Mouse (Mus musculus): ENCODE data around the gene Cnr2. TPM values are rescaled to one million over a fixed set of nuclear protein-coding genes. Genes with fewer than 3 reads are reported as not detected.

Cnr2 gene
- total and polyA plus RNA-seq, 3 experiments: 6.8 to 10.2 TPM; not detected in 1

GRCm38 (mm10) chr4:135891539-135891938 is 3.7 kb upstream of the Cnr2 start:
- peaks cover 8 to 45% of the 10 kb centered on the region in 2 experiments for H3K4me1 ChIP-seq (ENCODE audit: control insufficient read depth in 1 of 2, insufficient read depth in 2 of 2, low read length in 2 of 2)
- H3K9me3 ChIP-seq (replicated peaks; ENCODE audit: insufficient read depth, low read length): no peaks in the 10 kb centered on the region
- H3K4me3 ChIP-seq (ENCODE audit: control insufficient read depth in 1 of 2, insufficient read depth in 1 of 2, low read depth in 2 of 2, low read length in 2 of 2): no peak overlapping the region
- no peak overlapping the region for H3K9ac ChIP-seq (ENCODE audit: control insufficient read depth, low read depth, low read length, poor library complexity, severe bottlenecking)
- H3K27me3 ChIP-seq (ENCODE audit: control insufficient read depth in 1 of 2, insufficient read depth in 2 of 2, low read length in 2 of 2): no peaks in the 10 kb centered on the region
- H3K36me3 ChIP-seq (ENCODE audit: control insufficient read depth in 1 of 2, insufficient read depth in 2 of 2, low read length in 2 of 2): peaks cover 0 to 25% of the 10 kb centered on the region in 2 experiments; a peak in 2 of 4 replicates
- H3K79me2 ChIP-seq (ENCODE audit: control insufficient read depth, insufficient read depth, low read length, poor library complexity): no peaks in the 10 kb centered on the region; the same call in 1 of the 2 replicates
- DNase-seq (ENCODE audit: low read depth, low spot score): peak; percentile 96
- H3K27ac ChIP-seq (ENCODE audit: control insufficient read depth, low read depth, low read length): no peak overlapping the region
- no peak for TF ChIP-seq MYB (IDR thresholded peaks at IDR 0.05; ENCODE audit: low read depth, low read length)
- no peak for TF ChIP-seq MEF2A (IDR thresholded peaks at IDR 0.05; ENCODE audit: extremely low read depth, insufficient replicate concordance, low read depth, low read length, poor library complexity, severe bottlenecking)
- TF ChIP-seq CHD2 (IDR thresholded peaks at IDR 0.05; ENCODE audit: low read length): peak; percentile 20; the same call in 1 of the 2 replicates
- peak; percentile 34; the same call in 1 of the 2 replicates for TF ChIP-seq MXI1 (IDR thresholded peaks at IDR 0.05; ENCODE audit: low read depth, low read length)
- TF ChIP-seq GABPA (IDR thresholded peaks at IDR 0.05; ENCODE audit: low read depth, low read length): no peak
- no peak for TF ChIP-seq ZMIZ1 (IDR thresholded peaks at IDR 0.05; ENCODE audit: low read depth, low read length)
- TF ChIP-seq ELF1 (IDR thresholded peaks at IDR 0.05; ENCODE audit: low read depth, low read length): peak; percentile 38; the same call in 1 of the 2 replicates
- TF ChIP-seq ETS1 (IDR thresholded peaks at IDR 0.05; ENCODE audit: low read depth, low read length): peak; percentile 97
- TF ChIP-seq KAT2A (conservative IDR thresholded peaks at IDR 0.05; ENCODE audit: low read depth, low read length): no peak
- no peak for TF ChIP-seq POLR2AphosphoS5 (IDR thresholded peaks at IDR 0.05; ENCODE audit: borderline replicate concordance, low read depth, low read length)
- TF ChIP-seq MAFK (IDR thresholded peaks at IDR 0.05; ENCODE audit: borderline replicate concordance, low read depth, low read length): no peak
- TF ChIP-seq JUND (IDR thresholded peaks at IDR 0.05; ENCODE audit: low read depth, low read length): 0 out of 2 replicates have a peak, but pooled peaks have one; percentile 69
- TF ChIP-seq NRF1 (IDR thresholded peaks at IDR 0.05; ENCODE audit: insufficient read depth, low read depth, low read length, poor library complexity, severe bottlenecking): no peak
- no peak for TF ChIP-seq CHD1 (IDR thresholded peaks at IDR 0.05; ENCODE audit: low read depth, low read length)
- no peak for TF ChIP-seq POLR2AphosphoS2 (IDR thresholded peaks at IDR 0.05; ENCODE audit: low read length)
- no peak for TF ChIP-seq USF2 (IDR thresholded peaks at IDR 0.05; ENCODE audit: borderline replicate concordance in 1 of 2, insufficient read depth in 1 of 2, low read depth in 1 of 2, low read length in 2 of 2)
- peak; percentile 24; the same call in 1 of the 2 replicates for TF ChIP-seq HCFC1 (IDR thresholded peaks at IDR 0.05; ENCODE audit: low read depth, low read length)
- no peak for TF ChIP-seq ZNF384 (IDR thresholded peaks at IDR 0.05; ENCODE audit: low read depth, low read length)
- TF ChIP-seq EP300 (IDR thresholded peaks at IDR 0.05; ENCODE audit: low read depth in 1 of 2, low read length in 2 of 2): peak; percentile 96
- no peak for TF ChIP-seq MYC (IDR thresholded peaks at IDR 0.05; ENCODE audit: low read depth, low read length)
- no peak for TF ChIP-seq NELFE (IDR thresholded peaks at IDR 0.05; ENCODE audit: low read depth, low read length)
- peak; percentile 59; the same call in 1 of the 2 replicates for TF ChIP-seq BHLHE40 (IDR thresholded peaks at IDR 0.05; ENCODE audit: borderline replicate concordance, low read depth, low read length)
- TF ChIP-seq ZKSCAN1 (IDR thresholded peaks at IDR 0.05; ENCODE audit: low read depth, low read length): no peak
- peak; percentile 83 for TF ChIP-seq TCF12 (IDR thresholded peaks at IDR 0.05; ENCODE audit: low read depth, low read length)
- peak; percentile 87 for TF ChIP-seq SIN3A (IDR thresholded peaks at IDR 0.05; ENCODE audit: low read length)
- TF ChIP-seq ZC3H11A (IDR thresholded peaks at IDR 0.05; ENCODE audit: low read depth, low read length): no peak
- peak; percentile 93 for TF ChIP-seq GATA1 (IDR thresholded peaks at IDR 0.05; ENCODE audit: low read depth, low read length)
- TF ChIP-seq CTCF (IDR thresholded peaks at IDR 0.05 in 2 of 3, conservative IDR thresholded peaks at IDR 0.05 in 1 of 3; ENCODE audit: control insufficient read depth in 1 of 3, insufficient read depth in 1 of 3, low read depth in 2 of 3, low read length in 3 of 3, poor library complexity in 1 of 3, severe bottlenecking in 1 of 3): no peak; a peak in 1 of 6 replicates
- no peak for TF ChIP-seq UBTF (IDR thresholded peaks at IDR 0.05; ENCODE audit: borderline replicate concordance, insufficient read depth, low read depth, low read length)
- TF ChIP-seq USF1 (IDR thresholded peaks at IDR 0.05; ENCODE audit: low read depth, low read length): no peak
- TF ChIP-seq SMC3 (IDR thresholded peaks at IDR 0.05; ENCODE audit: low read depth, low read length): 0 out of 2 replicates have a peak, but pooled peaks have one; percentile 18
- peak; percentile 89 for TF ChIP-seq TAL1 (IDR thresholded peaks at IDR 0.05; ENCODE audit: low read length)
- TF ChIP-seq RCOR1 (IDR thresholded peaks at IDR 0.05; ENCODE audit: low read depth, low read length): peak; percentile 100
- TF ChIP-seq RAD21 (IDR thresholded peaks at IDR 0.05; ENCODE audit: low read depth, low read length): no peak
- no peak for TF ChIP-seq MAZ (IDR thresholded peaks at IDR 0.05; ENCODE audit: low read depth, low read length)
- TF ChIP-seq POLR2A (IDR thresholded peaks at IDR 0.05; ENCODE audit: control insufficient read depth in 1 of 2, insufficient read depth in 1 of 2, low read depth in 1 of 2, low read length in 2 of 2, poor library complexity in 1 of 2): no peak
- no peak for TF ChIP-seq MAX (IDR thresholded peaks at IDR 0.05; ENCODE audit: low read length)
